In genomic region chr11:88286019-88286418, GRCm38 (mm10) we compare ENCODE assay signal across 20 mouse cellular contexts. TPM values are rescaled to one million over a fixed set of nuclear protein-coding genes. Genes with fewer than 3 reads are reported as not detected.
DNase-seq lines count a peak whose midpoint lies in the region; ATAC-seq and TF ChIP-seq lines count a peak whose summit lies in the region.
"Had no signal": no experiment of that assay in that cellular context is flagged by ENCODE, and none has a peak within 500 bp of the region (broad histone marks: within the 10 kb centered on the region; RNA-seq: fewer than 3 reads in every experiment).

No protein-coding gene starts in this region.

- no peak overlapping the region for H3K4me2 ChIP-seq in heart, postnatal 0 days (ENCODE audit: low read depth, low read length)
- H3K4me2 ChIP-seq in heart, embryonic 11.5 days = no peak overlapping the region
- no peak overlapping the region for H3K4me2 ChIP-seq in neural tube, embryonic 13.5 days
- H3K4me2 ChIP-seq in liver, postnatal 0 days (ENCODE audit: low read depth, low read length) = no peak overlapping the region
- H3K4me2 ChIP-seq: intestine, embryonic 15.5 days; liver, embryonic 13.5 days had no signal

- 0 out of 2 replicates have a peak, but pooled peaks cover 6% of the 10 kb centered on the region for H3K4me1 ChIP-seq in heart, postnatal 0 days (ENCODE audit: control insufficient read depth, insufficient read depth)
- peaks cover 13% of the 10 kb centered on the region for H3K4me1 ChIP-seq in heart, embryonic 11.5 days (ENCODE audit: control insufficient read depth, insufficient read depth, low read length)
- H3K4me1 ChIP-seq in neural tube, embryonic 13.5 days (replicated peaks) = peaks cover 35% of the 10 kb centered on the region
- H3K4me1 ChIP-seq in liver, postnatal 0 days (ENCODE audit: insufficient read depth) = no peaks in the 10 kb centered on the region
- H3K4me1 ChIP-seq: intestine, embryonic 15.5 days; liver, embryonic 13.5 days had no signal

- no peak for ATAC-seq in heart, postnatal 0 days (ENCODE audit: insufficient read depth, low read depth)
- no peak for ATAC-seq in heart, embryonic 11.5 days (replicated peaks; ENCODE audit: insufficient number of reproducible peaks, low FRiP score, low TSS enrichment)
- no peak for ATAC-seq in neural tube, embryonic 13.5 days (ENCODE audit: low read depth)
- no peak for ATAC-seq in liver, postnatal 0 days
- ATAC-seq: intestine, embryonic 15.5 days had no signal

- no peak overlapping the region for H3K27ac ChIP-seq in heart, postnatal 0 days (ENCODE audit: low read depth)
- H3K27ac ChIP-seq in heart, embryonic 11.5 days (ENCODE audit: low read depth, low read length) = no peak overlapping the region
- H3K27ac ChIP-seq in neural tube, embryonic 13.5 days (replicated peaks) = peak overlapping the region; percentile 53
- H3K27ac ChIP-seq in liver, postnatal 0 days (ENCODE audit: low read depth) = no peak overlapping the region
- H3K27ac ChIP-seq: intestine, embryonic 15.5 days; liver, embryonic 13.5 days; stomach, postnatal 0 days had no signal

- no peak for TF ChIP-seq CTCF in heart, postnatal 0 days (IDR thresholded peaks at IDR 0.05; ENCODE audit: low read depth)
- no peak for TF ChIP-seq CTCF in liver, postnatal 0 days (IDR thresholded peaks at IDR 0.05; ENCODE audit: low read depth)

- H3K4me3 ChIP-seq in heart, postnatal 0 days (ENCODE audit: low read depth, low read length) = no peak overlapping the region
- H3K4me3 ChIP-seq in heart, embryonic 11.5 days (ENCODE audit: low read depth, low read length) = no peak overlapping the region
- H3K4me3 ChIP-seq in neural tube, embryonic 13.5 days = no peak overlapping the region
- no peak overlapping the region for H3K4me3 ChIP-seq in liver, postnatal 0 days (ENCODE audit: low read depth, low read length)
- H3K4me3 ChIP-seq: intestine, embryonic 15.5 days; liver, embryonic 13.5 days had no signal

- H3K9ac ChIP-seq in heart, postnatal 0 days (replicated peaks; ENCODE audit: low read depth, low read length) = 0 out of 2 replicates have a peak overlapping the region, but pooled peaks have one; percentile 28
- no peak overlapping the region for H3K9ac ChIP-seq in heart, embryonic 11.5 days (ENCODE audit: low read depth, low read length)
- H3K9ac ChIP-seq in neural tube, embryonic 13.5 days = no peak overlapping the region
- H3K9ac ChIP-seq in liver, postnatal 0 days (replicated peaks) = no peak overlapping the region
- H3K9ac ChIP-seq: intestine, embryonic 15.5 days; liver, embryonic 13.5 days had no signal

- no peaks in the 10 kb centered on the region for H3K9me3 ChIP-seq in heart, postnatal 0 days (replicated peaks; ENCODE audit: control insufficient read depth, low read length)
- H3K9me3 ChIP-seq in heart, embryonic 11.5 days (replicated peaks; ENCODE audit: control insufficient read depth, low read length) = no peaks in the 10 kb centered on the region
- no peaks in the 10 kb centered on the region for H3K9me3 ChIP-seq in neural tube, embryonic 13.5 days
- peaks cover 4% of the 10 kb centered on the region; the same call in 1 of the 2 replicates for H3K9me3 ChIP-seq in liver, postnatal 0 days (ENCODE audit: low read length)
- H3K9me3 ChIP-seq: intestine, embryonic 15.5 days; liver, embryonic 13.5 days had no signal

- no peaks in the 10 kb centered on the region for H3K27me3 ChIP-seq in heart, postnatal 0 days (ENCODE audit: control insufficient read depth, insufficient read depth, low read length)
- H3K27me3 ChIP-seq in heart, embryonic 11.5 days (ENCODE audit: control insufficient read depth, insufficient read depth, low read length) = no peaks in the 10 kb centered on the region
- H3K27me3 ChIP-seq in neural tube, embryonic 13.5 days = no peaks in the 10 kb centered on the region
- H3K27me3 ChIP-seq in liver, postnatal 0 days (ENCODE audit: insufficient read depth, low read length) = peaks cover 14% of the 10 kb centered on the region
- H3K27me3 ChIP-seq: intestine, embryonic 15.5 days had no signal

- DNase-seq in heart, postnatal 0 days (ENCODE audit: low spot score) = no peak
- no peak for DNase-seq in neural tube, embryonic 10.5 days (ENCODE audit: extremely low spot score, low spot score)
- peak; percentile 49 for DNase-seq in fibroblast of lung, adult 2 months (ENCODE audit: low read depth)
- DNase-seq in ovary, postnatal 36 days (ENCODE audit: low spot score) = no peak
- no peak for DNase-seq in liver, postnatal 0 days
- DNase-seq: cerebellum, postnatal 25 days; left cerebral cortex, postnatal 4 days; liver, embryonic 13.5 days; lung, postnatal 10 days; right cerebral cortex, adult 18-20 months had no signal

- WGBS in heart, postnatal 0 days = 44% methylated on average over 8 of the region's 8 CpGs
- 43% methylated on average over 8 of the region's 8 CpGs for WGBS in heart, embryonic 11.5 days (ENCODE audit: insufficient replicate concordance)
- 58% methylated on average over 8 of the region's 8 CpGs for whole genome bisulfite sequencing in neural tube, embryonic 13.5 days
- 70% methylated on average over 8 of the region's 8 CpGs for WGBS in liver, postnatal 0 days (ENCODE audit: insufficient replicate concordance)

- no peak for TF ChIP-seq EP300 in heart, postnatal 0 days (IDR thresholded peaks at IDR 0.05; ENCODE audit: low read depth)
- no peak for TF ChIP-seq EP300 in liver, postnatal 0 days (IDR thresholded peaks at IDR 0.05; ENCODE audit: low read depth)

- H3K36me3 ChIP-seq in heart, postnatal 0 days (replicated peaks; ENCODE audit: control insufficient read depth, insufficient read depth, low read length) = no peaks in the 10 kb centered on the region
- H3K36me3 ChIP-seq in heart, embryonic 11.5 days (ENCODE audit: control insufficient read depth, insufficient read depth, low read length) = no peaks in the 10 kb centered on the region
- H3K36me3 ChIP-seq in neural tube, embryonic 13.5 days = no peaks in the 10 kb centered on the region
- H3K36me3 ChIP-seq in liver, postnatal 0 days (replicated peaks; ENCODE audit: insufficient read depth, low read length) = no peaks in the 10 kb centered on the region
- H3K36me3 ChIP-seq: intestine, embryonic 15.5 days; liver, embryonic 13.5 days had no signal

RNA-seq across cellular contexts. Expression of gene Ccdc182, which starts 7.8 kb away (rescaled TPM):
- total RNA-seq in heart, postnatal 0 days (2014; rRNA removed; ENCODE audit: low replicate concordance) = not detected in 2 replicates
- polyA plus RNA-seq in heart, postnatal 0 days (2015; fragmentation: Nextera tagmentation; extraction: Ambion mirVana) = not detected in 2 replicates
- polyA plus RNA-seq in heart, embryonic 11.5 days (2014; fragmentation: Nextera tagmentation; extraction: Ambion mirVana) = not detected in 2 replicates
- 3.1 and 4.1 TPM in 2 replicates for polyA plus RNA-seq in neural tube, embryonic 13.5 days (2015; fragmentation: Nextera tagmentation; extraction: Ambion mirVana)
- polyA plus RNA-seq in liver, postnatal 0 days (2015; fragmentation: Nextera tagmentation; extraction: Ambion mirVana) = not detected in 2 replicates
- total RNA-seq: gastrocnemius, postnatal 4 days; layer of hippocampus, postnatal 14 days; left cerebral cortex, postnatal 4 days; MEL; neutrophil, adult 5-6 weeks had no signal
- polyA plus RNA-seq: heart, embryonic 16.5 days; intestine, embryonic 15.5 days; liver, embryonic 13.5 days; spleen, adult 2 months; stomach, postnatal 0 days had no signal
